Mouse (Mus musculus) 3T3-L1 (cell line): Measurements from ENCODE around the gene 4932429P05Rik.

Source experiments
- DNase-seq: peaks from one replicate; pipeline ENCODE4 v3.0.0-alpha.2; 2015; ENCODE audit warnings: low read depth, low spot score

The 4932429P05Rik gene

DNA sequence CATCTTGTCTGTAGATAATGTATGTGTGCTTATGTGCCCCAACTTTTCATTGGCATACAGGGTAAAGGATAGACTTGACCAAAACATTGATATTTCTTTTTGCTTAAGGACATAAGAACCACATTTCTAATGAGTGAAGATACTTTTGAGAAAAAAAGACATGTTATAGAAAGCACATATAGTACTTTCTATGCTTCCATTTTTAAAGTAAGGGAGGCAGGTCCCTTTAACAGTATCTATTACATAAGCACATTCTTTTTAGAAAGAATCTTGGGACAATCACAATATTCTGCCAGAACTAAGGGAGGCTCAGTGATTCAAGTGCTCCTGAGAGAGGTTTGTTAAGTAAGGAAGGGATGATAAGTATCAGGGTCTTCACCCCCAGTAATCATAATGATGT lies at the start of gene 4932429P05Rik:
4932429P05Rik (plus strand) TSS at position 301 of the 400 bp plus-strand sequence.
- DNase-seq: no peak
